Mouse (Mus musculus) right cerebral cortex, adult 2 months (tissue): ENCODE measurements around the gene Fxyd2.

ENCODE experiments used
- DNase-seq, 2 experiments: peaks; one replicate each; pipeline ENCODE4 v3.0.0; 2021 to 2022; ENCODE audit warnings: low spot score in 2 of 2

Gene Fxyd2

DNA sequence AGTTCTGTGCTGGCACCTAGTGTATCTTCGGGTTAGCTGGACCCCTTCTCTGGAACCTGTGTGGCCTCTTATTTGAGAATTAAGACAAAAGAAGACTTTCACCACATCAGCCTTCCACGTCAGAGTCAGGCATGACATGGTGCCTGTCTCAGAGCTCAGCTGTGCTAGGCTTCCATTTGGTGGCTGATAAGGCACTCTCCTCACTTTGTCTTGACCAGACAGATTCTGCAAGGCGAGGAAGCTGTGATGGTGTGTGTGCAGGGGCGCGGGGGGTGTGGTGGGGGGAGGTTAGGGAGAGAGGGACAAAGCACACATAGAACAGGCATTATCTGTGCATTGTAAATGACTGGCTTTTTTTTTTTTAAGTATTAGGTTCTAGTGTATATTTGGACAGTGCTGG, 29.9 kb downstream of the Fxyd2 start:
- DNase-seq, result no peak

DNA sequence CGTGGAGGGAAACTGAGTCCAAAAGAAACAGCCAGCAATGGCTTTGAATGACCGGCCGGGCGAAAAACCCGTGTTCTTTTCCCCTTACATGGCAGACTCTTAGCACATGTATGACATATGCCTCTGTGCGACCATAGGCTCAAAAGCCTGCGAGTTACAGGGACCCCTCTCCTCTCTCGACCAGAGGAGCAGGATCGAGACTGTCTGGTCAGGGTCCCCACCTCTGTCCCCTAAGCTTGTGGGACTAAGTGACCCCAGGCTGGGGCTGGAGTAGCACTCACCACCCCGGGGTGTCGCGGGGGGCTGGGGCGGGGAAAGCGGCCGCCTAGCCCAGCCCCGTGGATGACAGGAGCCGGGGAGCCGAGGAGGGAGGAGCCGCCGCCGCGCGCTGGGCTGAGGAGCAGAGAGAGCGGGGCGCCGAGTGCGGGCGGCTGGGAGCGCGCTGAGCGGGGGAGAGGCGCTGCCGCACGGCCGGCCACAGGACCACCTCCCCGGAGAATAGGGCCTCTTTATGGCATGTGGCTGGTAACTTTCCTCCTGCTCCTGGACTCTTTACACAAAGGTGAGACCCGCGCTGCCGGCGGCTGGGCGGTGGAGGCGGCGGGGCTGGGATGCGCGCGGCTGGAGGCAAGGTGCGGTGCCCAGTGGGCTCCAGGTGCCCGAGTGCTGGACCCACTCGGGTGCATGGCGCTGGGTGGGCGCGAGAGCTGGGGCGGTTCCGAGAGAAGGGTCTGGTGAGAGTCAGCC, 30.7 kb downstream of the Fxyd2 start:
- DNase-seq, result peak; percentile 63

DNA sequence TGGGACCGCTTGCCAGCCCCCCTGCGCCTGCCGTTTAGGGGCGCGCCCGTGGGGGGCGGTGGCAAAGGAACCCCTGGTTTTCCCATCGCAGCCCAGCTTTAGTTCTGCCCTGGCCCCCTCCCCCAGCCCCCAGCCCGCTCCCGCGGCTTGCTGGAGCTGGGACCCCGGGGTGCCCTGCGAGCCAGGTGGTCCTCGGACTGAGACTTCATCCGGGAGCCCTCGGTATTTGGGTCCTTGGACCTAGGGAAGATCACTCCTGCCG, 31.2 kb downstream of the Fxyd2 start:
- no peak for DNase-seq

DNA sequence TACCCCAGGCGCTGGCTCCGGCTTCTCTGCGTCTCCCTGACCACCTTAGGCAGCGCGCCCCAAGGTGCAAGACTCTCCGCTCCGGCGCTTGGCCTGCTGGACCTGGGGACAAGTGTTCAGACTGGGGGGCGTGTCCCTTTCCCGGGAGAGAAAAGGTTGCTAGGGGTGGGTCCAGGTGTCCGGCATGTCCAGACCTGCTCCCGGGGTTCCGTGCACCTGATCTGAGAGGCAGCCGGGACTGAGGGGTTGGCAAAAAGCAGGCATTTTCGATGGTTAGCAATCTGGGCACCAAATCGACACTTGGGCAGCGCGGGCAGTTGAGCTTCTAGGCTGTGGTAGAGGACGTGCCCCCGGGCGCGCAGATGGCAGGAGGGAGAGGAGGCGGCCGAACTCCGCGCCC, 31.7 kb downstream of the Fxyd2 start:
- DNase-seq, result peak in 1 of 2 experiments; percentile 35

DNA sequence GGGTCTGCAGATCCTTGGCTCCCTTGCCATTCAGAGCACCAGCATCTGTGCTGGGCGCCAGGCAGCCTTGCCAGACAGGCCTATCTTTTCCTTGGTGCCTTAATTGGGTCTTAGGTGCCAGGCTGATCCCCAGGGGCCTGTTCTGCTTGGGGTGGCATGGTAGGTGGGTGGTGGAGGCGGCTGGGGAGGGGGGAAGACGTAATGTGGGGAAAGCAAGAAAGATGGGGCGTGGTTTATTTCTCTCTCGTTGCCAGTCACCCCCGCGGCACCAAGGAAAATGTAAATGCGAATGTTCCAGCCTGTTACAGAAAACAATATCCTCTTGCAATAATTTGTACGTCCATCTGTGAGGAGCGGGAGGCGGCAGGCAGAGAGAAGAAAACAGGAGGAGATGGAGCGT, 33.2 kb downstream of the Fxyd2 start:
- peak; percentile 66 for DNase-seq

DNA sequence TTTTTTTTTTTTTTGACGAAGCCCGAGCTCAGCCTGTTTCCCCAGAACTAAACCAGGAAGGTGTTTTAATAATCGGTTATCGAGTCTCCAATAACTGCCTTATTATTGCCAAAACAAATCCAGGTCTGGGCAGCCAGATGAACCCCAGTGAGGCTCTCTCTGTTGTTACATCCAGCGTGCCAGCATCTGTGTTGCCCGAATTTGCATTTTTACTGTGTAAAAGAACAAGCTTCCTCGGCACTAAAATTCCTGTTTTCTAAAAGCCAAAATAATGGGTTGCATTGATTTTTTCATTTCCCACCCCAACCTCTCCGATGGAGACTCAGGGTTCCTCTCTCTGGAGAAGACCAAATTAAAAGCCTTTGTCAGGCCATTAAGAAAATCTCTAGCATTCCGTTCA, 33.6 kb downstream of the Fxyd2 start:
- no peak for DNase-seq

DNA sequence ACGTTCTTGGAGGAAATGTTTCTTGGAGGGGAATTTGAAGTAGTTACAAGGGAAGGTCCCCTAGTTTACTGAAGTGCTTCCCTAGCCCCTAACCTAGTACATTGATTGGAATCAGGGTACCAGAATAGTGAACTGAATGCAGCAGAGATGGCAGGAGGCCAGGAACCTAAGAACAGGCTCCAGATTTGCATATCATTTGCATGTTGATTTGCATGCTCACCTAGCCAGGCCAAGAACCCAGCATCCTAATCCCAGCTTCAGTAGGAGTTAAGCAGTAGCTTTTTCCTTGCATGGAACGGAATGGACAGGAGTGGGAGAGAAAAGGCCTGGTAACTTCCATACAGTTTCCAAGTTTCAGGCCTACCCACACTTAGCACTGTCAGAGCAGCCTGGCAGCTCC, 34.7 kb downstream of the Fxyd2 start:
- peak in 1 of 2 experiments; percentile 47 for DNase-seq

DNA sequence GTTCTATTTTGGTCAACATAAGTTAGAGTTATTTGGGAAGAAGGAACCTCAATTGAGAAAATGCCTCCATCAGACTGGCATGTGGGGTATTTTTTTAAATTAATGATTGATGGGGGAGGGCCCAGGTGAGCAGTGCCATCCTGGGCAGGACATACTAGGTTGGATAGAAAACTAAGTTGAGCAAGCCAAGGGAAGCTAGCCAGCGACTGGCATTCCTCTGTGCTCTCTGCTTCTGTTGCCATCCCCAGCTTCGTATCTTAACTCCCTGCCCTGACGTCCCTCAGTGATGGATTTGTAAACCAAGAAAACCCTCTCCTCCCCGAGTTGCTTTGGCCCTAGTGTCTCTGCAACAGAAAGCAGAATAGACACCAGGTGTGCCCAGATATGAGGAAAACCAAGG, 39.6 kb downstream of the Fxyd2 start:
- no peak for DNase-seq

DNA sequence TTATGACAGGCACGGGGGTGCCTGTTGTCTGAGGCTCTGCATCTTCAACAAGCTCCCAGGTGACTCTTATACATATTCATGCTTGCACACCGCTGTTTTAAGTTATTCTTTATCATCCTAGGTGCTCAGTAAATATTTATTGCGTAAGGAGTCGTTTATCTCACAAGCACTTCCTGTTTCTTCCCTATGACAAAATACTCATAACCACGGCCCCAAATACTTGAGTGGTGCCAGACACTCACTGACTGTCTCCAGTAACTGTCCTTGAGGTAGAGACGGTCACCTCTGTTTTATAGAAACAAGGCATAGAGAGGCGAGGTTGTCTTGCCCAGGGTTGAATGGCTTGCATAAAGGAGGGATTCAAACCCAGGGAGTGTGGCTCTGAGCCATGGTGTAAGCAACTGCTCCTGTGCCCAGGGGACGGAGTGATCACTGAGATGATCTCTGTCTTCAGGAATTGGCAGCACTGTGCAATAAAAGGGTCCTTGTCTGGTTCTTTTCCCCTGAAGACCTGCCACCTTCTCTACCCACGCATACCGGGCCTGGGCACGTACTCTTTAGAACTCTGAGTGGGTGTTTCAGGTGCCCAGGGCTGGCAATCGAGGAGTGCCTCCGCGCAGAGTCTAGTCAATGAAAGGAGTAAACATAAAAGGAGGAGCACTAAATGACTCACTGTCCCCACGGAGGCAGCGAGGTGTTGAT, 40.8 kb downstream of the Fxyd2 start:
- DNase-seq, result no peak

DNA sequence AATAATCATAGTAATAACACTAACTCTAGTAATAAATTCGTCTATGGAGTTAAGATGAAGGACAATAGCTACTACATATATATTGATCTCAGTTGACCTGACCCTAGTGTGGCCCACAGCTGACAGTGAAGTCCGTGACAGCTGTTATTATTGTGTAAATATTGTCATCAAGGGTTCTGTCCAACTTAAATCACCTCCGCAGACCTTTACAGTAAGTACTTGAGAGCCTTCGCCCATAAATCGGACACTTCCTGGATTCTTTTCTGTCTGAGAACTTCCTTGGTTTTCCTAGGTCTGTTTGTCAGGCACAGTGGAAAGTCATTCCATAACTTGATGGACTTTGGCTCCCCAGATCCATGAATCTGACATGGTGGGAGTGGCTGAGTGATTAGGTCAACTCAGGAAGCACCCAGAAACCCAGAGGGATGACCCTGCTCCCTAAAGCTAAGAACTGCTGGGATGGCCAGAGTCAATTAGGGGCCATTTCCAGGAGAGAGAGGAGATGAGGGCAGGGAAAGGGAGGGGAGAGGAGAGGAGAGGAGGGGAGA, 44.9 kb downstream of the Fxyd2 start:
- DNase-seq, result no peak

DNA sequence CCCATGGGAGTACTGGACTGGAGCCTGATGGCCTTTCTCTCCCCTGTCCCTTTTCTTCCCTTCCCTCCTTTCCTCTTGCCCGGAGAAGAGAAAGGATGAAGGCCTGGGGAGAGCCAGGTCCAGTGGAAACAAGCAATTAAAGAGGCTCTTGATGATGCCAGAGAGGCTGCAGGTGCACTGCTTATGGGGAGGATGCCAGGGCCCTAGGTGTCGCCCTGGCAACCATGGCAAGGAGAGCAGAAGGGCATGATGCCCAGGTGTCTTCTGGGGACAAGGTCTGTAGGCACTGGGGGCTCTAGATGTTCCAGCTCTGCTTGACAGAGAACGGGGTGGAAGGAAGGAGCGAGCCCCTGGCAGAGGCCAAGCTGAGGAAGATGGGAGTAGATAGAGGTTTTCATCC, 50.2 kb downstream of the Fxyd2 start:
- DNase-seq, result no peak

DNA sequence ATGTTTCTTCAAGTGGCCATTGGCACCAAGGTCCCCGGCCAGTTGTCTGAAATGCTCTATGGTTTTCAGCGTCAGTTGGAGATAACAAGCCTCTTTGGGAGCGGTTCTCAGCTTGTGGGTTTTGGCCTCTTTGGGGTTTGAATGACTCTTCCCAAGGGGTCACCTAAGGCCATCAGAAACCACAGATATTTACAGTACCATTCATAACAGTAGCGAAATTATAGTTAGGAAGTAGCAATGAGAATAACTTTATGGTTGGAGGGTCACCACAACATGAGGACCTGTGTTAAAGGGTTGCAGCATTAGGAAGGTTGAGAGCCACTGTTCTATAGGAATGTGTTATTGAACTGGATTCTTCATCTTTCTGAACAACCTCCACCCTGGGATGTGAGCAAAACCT, 51.9 kb downstream of the Fxyd2 start:
- DNase-seq, result no peak

DNA sequence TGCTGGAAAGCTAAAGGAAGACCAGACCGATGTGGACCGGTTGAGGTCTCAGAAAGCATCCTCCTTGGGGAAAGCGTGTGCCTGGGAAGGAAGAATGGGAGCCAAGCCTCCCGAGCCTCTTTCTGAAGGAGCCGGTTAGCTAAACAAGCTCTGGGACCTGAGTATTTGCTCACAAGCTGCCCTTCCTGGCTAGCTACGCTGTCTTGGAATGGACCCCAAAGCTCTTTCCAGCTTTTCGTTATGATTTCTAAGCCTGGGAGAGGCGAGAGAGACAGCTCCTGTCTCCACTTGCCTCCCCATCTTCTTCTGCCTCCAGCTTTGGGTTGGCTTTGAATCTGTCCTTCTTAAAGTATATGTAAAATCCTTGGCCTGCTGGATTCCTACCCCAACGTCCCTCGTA, 54.6 kb downstream of the Fxyd2 start:
- no peak for DNase-seq

DNA sequence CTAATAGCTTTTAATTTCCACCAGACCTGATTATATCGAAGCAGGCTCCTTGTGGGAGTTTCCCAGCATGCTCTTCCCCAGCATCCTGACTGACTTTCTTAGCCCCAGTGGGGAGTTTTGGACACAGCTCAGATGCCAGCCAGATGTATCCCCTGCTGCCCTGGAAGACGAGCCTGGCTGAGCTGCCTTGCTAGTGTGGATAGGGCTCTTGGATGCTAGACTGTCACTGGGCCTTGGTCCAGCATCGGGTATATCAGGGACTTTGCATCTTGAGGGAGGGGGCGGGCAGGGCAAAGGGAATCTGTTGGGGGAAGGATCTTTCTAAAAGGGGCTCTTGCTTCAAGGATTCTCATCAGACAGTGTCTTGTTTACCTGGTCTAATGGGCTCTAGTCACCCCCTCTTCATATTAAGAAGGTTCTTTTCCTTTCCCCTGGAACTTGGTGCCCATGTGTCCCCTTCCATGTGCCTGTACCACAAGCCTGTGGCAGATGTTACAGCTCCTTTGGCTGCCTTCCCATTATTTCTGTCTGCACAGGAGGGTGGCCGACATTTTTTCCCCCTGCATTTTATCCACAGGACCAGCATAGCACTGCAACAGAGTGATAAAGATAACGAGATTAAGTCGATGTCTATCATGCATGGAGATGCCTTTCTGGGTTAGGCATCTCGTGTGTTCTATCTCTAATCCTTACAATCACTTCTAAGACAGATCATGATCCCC, 55.6 kb downstream of the Fxyd2 start:
- no peak for DNase-seq

DNA sequence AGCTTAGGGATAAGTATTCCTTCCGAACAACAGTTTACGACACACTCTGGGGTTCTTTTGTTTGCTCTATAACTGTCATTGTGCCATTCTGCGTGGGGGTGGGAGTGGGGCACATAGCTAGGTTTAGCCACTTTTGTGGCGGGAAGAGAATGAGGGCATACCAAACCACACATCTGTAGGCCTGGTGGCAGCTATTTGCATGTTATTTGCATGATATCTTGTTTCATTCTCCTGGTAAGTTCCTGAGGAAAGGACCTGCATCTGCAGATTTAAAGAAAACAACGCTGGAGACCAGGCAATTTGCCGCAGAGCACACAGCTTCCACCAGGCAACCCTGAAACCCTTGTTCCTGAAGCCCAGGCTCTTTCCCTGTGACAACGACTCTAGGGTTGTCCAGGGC, 57.7 kb downstream of the Fxyd2 start:
- DNase-seq, result no peak

DNA sequence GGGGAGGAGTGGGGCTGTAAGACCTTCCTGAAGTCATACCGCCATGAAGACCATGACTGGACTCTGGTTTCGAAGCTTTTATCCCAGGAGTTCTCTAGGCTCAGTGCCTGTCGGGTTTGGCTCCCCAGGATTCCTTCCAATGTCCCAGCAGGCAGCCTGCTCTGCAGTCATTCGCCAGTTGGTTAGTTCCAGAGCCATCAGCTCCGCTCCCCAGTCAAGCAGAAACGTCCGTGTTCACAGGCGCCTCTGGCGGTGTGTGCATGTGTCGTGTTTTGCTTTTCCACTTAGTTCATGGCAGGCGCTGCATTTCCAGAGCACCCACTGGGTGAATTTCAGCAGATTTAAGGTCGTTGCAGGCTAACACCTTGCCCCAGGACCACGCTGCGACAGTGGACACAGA, 58.9 kb downstream of the Fxyd2 start:
- DNase-seq, result no peak
